In the genomic region with DNA sequence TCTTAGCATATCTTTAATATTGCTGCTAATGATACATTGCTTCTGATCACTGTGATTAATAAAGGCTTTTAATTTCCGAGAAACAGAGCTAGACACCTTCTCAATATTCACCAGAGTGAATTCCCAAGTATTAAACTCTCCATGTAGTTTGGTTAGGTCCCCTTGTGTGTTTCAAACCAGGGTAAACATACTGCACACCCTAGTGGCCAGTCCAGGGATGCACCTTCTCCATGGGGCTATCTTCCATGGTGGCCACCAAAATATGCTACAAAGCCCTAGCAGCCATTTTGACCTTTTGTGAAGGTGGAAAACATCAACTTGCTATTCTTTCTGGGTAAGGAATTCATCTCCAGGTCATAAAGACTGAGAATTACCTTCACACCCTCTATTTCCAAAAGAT, we compare ENCODE assay signal across 8 mouse cellular contexts. TPM values are rescaled to one million over a fixed set of nuclear protein-coding genes. Genes with fewer than 3 reads are reported as not detected.
DNase-seq lines count a peak whose midpoint lies in the region; ATAC-seq and TF ChIP-seq lines count a peak whose summit lies in the region.

No protein-coding gene starts in this region.

- ATAC-seq in forebrain, embryonic 16.5 days: no peak

- no peak overlapping the region for H3K4me2 ChIP-seq in forebrain, embryonic 16.5 days (ENCODE audit: low read length)

- TF ChIP-seq CTCF in C2C12 (IDR thresholded peaks at IDR 0.05; ENCODE audit: control insufficient read depth, insufficient read depth, insufficient read length): peak; percentile 46

- no peak overlapping the region for H3ac ChIP-seq in C2C12 (ENCODE audit: control insufficient read depth, insufficient read length, low read depth)

- H3K27ac ChIP-seq in heart, embryonic 10.5 days: no peak overlapping the region
- H3K27ac ChIP-seq in forebrain, embryonic 16.5 days (ENCODE audit: low read length): no peak overlapping the region

- 58% methylated on average over 1 of the region's 1 CpGs for WGBS in heart, embryonic 10.5 days
- whole genome bisulfite sequencing in forebrain, embryonic 16.5 days: 71% methylated on average over 1 of the region's 1 CpGs

- H3K4me1 ChIP-seq in heart, embryonic 10.5 days: peaks cover 6% of the 10 kb centered on the region; the same call in 1 of the 2 replicates
- peaks cover 19% of the 10 kb centered on the region for H3K4me1 ChIP-seq in forebrain, embryonic 16.5 days (replicated peaks; ENCODE audit: control insufficient read depth, insufficient read depth, low read length)

- H3K79me2 ChIP-seq in C2C12 (ENCODE audit: control insufficient read depth, insufficient read depth): no peaks in the 10 kb centered on the region

- H3K4me3 ChIP-seq in heart, embryonic 10.5 days: no peak overlapping the region
- no peak overlapping the region for H3K4me3 ChIP-seq in C2C12 (ENCODE audit: insufficient read depth, poor library complexity, severe bottlenecking)
- H3K4me3 ChIP-seq in forebrain, embryonic 16.5 days (replicated peaks; ENCODE audit: low read length): no peak overlapping the region

- peak; percentile 58 for DNase-seq in heart, adult 8-10 months (ENCODE audit: low spot score)
- DNase-seq in heart, embryonic 10.5 days (ENCODE audit: low spot score): no peak
- DNase-seq in adrenal gland, adult 18-20 months (ENCODE audit: low spot score in 2 of 2): peak; percentile 43 to 44
- DNase-seq in gastrocnemius, postnatal 25 days: peak; percentile 14
- DNase-seq in lung, postnatal 10 days: peak; percentile 76
- DNase-seq in right cerebral cortex, adult 2 months (ENCODE audit: low spot score in 2 of 2): no peak

- H3K27me3 ChIP-seq in heart, embryonic 10.5 days (ENCODE audit: insufficient read depth, poor library complexity, severe bottlenecking): peaks cover 3% of the 10 kb centered on the region; the same call in 1 of the 2 replicates
- peaks cover 4% of the 10 kb centered on the region for H3K27me3 ChIP-seq in C2C12 (ENCODE audit: control insufficient read depth, insufficient read depth, insufficient read length)
- no peaks in the 10 kb centered on the region; the same call in 1 of the 2 replicates for H3K27me3 ChIP-seq in forebrain, embryonic 16.5 days (replicated peaks; ENCODE audit: control insufficient read depth, insufficient read depth, low read length)

- H3K79me3 ChIP-seq in C2C12 (ENCODE audit: low read depth): no peaks in the 10 kb centered on the region

- H3K9ac ChIP-seq in forebrain, embryonic 16.5 days (replicated peaks; ENCODE audit: low read depth, low read length): no peak overlapping the region

- no peaks in the 10 kb centered on the region for H3K36me3 ChIP-seq in heart, embryonic 10.5 days
- H3K36me3 ChIP-seq in C2C12 (ENCODE audit: control insufficient read depth, insufficient read depth): no peaks in the 10 kb centered on the region
- no peaks in the 10 kb centered on the region for H3K36me3 ChIP-seq in forebrain, embryonic 16.5 days (ENCODE audit: control insufficient read depth, insufficient read depth)

- no peaks in the 10 kb centered on the region for H3K9me3 ChIP-seq in heart, embryonic 10.5 days
- no peaks in the 10 kb centered on the region for H3K9me3 ChIP-seq in forebrain, embryonic 16.5 days (ENCODE audit: control insufficient read depth, low read length)

TF ChIP-seq in C2C12, 6 proteins besides CTCF, POLR2A, EP300 and RAD21:
- no peak for TF ChIP-seq MAX (IDR thresholded peaks at IDR 0.05)
- TF ChIP-seq MYOD1 (IDR thresholded peaks at IDR 0.05; ENCODE audit: control insufficient read depth, insufficient read length, low read depth): no peak
- no peak for TF ChIP-seq MYOG (IDR thresholded peaks at IDR 0.05; ENCODE audit: control insufficient read depth, extremely low read depth, insufficient read length)
- no peak for TF ChIP-seq FOSL1 (IDR thresholded peaks at IDR 0.05; ENCODE audit: insufficient read depth, low read length, poor library complexity, severe bottlenecking)
- TF ChIP-seq USF1 (IDR thresholded peaks at IDR 0.05; ENCODE audit: low read depth): no peak
- no peak for TF ChIP-seq CEBPB (IDR thresholded peaks at IDR 0.05; ENCODE audit: low read depth)

RNA-seq across cellular contexts. Expression of gene Gm5447, which starts 7.7 kb away (rescaled TPM):
- not detected for total RNA-seq in heart, adult 8-10 months (2022)
- 0.11 TPM in 1 of 2 replicates, not detected in the other for polyA plus RNA-seq in heart, embryonic 10.5 days (2016; fragmentation: Nextera tagmentation; extraction: Ambion mirVana)
- polyA plus RNA-seq in C2C12 (2012; fragmentation: generic; extraction: Trizol): 0.02 TPM
- total RNA-seq in adrenal gland, adult 18-20 months (2021): not detected
- not detected for total RNA-seq in gastrocnemius, postnatal 25 days (2021)
- polyA plus RNA-seq in forebrain, embryonic 16.5 days (2015; fragmentation: Nextera tagmentation; extraction: Ambion mirVana): 0.15 TPM in 1 of 2 replicates, not detected in the other

RNA-seq across cellular contexts. Expression of gene Exoc2, which starts 7.8 kb away (rescaled TPM):
- 10 to 100 TPM; 13.1 to 17.2 (median 15.6) TPM for total RNA-seq in heart, adult 8-10 months (2022)
- 26.4 and 31.0 TPM in 2 replicates for polyA plus RNA-seq in heart, embryonic 10.5 days (2016; fragmentation: Nextera tagmentation; extraction: Ambion mirVana)
- 10.8 TPM for polyA plus RNA-seq in C2C12 (2012; fragmentation: generic; extraction: Trizol)
- total RNA-seq in adrenal gland, adult 18-20 months (2021): 10 to 100 TPM; 24.3 to 29.0 TPM
- 10 to 100 TPM; 11.7 to 12.2 TPM for total RNA-seq in gastrocnemius, postnatal 25 days (2021)
- 63.0 and 64.5 TPM in 2 replicates for polyA plus RNA-seq in forebrain, embryonic 16.5 days (2015; fragmentation: Nextera tagmentation; extraction: Ambion mirVana)

RNA-seq across cellular contexts. Expression of gene Hus1b, which starts 34.1 kb away (rescaled TPM):
- under 1 TPM in 3 of 4 experiments, not detected in 1; 0.28 to 0.55 (median 0.35) TPM for total RNA-seq in heart, adult 8-10 months (2022)
- polyA plus RNA-seq in heart, embryonic 10.5 days (2016; fragmentation: Nextera tagmentation; extraction: Ambion mirVana): 0.11 and 0.12 TPM in 2 replicates
- 0.06 TPM for polyA plus RNA-seq in C2C12 (2012; fragmentation: generic; extraction: Trizol)
- total RNA-seq in adrenal gland, adult 18-20 months (2021): under 1 TPM; 0.26 to 0.27 TPM
- total RNA-seq in gastrocnemius, postnatal 25 days (2021): under 1 TPM; 0.38 TPM
- polyA plus RNA-seq in forebrain, embryonic 16.5 days (2015; fragmentation: Nextera tagmentation; extraction: Ambion mirVana): not detected in 2 replicates

Comparison
In these comparisons a context has a peak if more than half of its experiments do, and no peak if none do; other contexts are left out.
1. DNase-seq: peak in heart, adult 8-10 months (single experiment), adrenal gland, adult 18-20 months (2 of 2), gastrocnemius, postnatal 25 days (single experiment) and lung, postnatal 10 days (single experiment); none in heart, embryonic 10.5 days (single experiment) and right cerebral cortex, adult 2 months (0 of 2).